Mouse (Mus musculus): ENCODE results near the gene Phgr1. TPM values are rescaled to one million over a fixed set of nuclear protein-coding genes. Genes with fewer than 3 reads are reported as not detected.

Phgr1 gene
- polyA plus RNA-seq, 1 experiment: 4.9 TPM

DNA sequence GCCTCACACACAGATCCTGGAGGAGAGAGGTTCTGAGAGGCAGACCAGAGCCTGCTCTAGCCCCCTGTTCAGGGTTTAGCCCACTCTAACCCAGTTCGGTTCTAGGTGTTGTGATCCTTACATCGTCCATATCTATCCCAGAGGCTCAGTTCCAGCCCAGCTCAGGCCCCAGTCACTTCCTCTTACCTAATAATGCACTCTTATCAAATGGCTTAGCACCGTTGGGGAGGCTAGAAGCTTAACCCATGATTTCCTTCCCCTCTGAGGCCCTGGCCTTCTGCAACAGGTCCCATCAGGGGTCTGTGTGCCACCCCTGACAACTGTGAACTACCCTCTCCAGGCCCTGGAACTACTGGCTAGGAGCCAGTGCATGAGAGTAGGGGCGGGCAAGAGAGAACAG, 43.4 kb upstream of the Phgr1 start:
- no peak overlapping the region for H3K4me3 ChIP-seq (ENCODE audit: control insufficient read depth, insufficient read depth, low read length)
- H3K27me3 ChIP-seq (ENCODE audit: control insufficient read depth, insufficient read depth, low read length): no peaks in the 10 kb centered on the region
- 37% methylated on average over 4 of the region's 4 CpGs for WGBS
- H3K27ac ChIP-seq (ENCODE audit: control insufficient read depth, insufficient read depth, low read length): 0 out of 2 replicates have a peak overlapping the region, but pooled peaks have one; percentile 63
- no peaks in the 10 kb centered on the region for H3K36me3 ChIP-seq (ENCODE audit: control insufficient read depth, insufficient read depth, low read length)
- TF ChIP-seq CTCF (IDR thresholded peaks at IDR 0.05; ENCODE audit: borderline replicate concordance, control insufficient read depth, extremely low read depth, insufficient read depth, low read length, poor library complexity): no peak
- no peak for TF ChIP-seq POLR2A (IDR thresholded peaks at IDR 0.05; ENCODE audit: control insufficient read depth, extremely low read depth, insufficient read depth, low read length, poor library complexity)
- peaks cover 42% of the 10 kb centered on the region for H3K4me1 ChIP-seq (replicated peaks; ENCODE audit: control insufficient read depth, insufficient read depth, low read length)
- DNase-seq: no peak

DNA sequence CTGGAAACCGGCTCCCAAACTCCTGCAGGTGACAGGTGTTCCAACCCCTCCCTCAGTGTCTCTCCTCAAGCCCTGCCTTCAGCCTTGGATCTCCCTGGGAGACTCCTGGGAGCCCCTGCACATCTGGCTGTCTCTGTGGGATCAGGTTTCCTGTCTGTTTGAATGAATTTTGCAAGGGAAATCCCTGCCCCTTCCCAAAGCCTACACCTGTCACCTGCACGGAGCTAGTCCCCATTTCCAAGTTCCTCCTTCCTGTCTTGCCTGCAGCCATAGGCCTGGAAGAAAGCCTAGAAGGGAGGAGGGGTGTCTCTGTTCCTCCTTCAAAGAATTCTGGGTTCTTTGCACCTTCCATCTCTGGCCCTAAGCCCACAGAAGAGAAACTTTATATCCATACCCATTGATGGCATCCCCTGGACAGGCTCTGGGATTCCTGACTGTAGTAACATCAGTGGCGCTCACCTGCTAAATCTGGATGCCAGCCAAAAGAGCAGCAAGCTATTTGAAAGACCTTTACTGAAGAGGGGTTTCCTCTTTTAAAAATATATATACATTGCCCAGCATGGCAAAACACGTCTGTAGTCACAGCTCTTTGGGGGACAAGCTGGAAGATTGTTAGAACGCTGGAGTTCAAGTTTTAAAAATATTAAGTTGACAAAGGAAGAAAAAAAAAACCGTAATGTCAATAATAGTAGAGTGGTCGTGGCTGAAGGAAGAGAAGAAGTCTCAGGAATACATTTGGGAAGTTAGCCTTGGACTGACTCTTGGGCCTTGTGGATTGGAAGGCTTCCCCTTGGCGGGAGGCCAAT, 42.5 kb upstream of the Phgr1 start:
- TF ChIP-seq CTCF (IDR thresholded peaks at IDR 0.05; ENCODE audit: borderline replicate concordance, control insufficient read depth, extremely low read depth, insufficient read depth, low read length, poor library complexity) (no peak), POLR2A (IDR thresholded peaks at IDR 0.05; ENCODE audit: control insufficient read depth, extremely low read depth, insufficient read depth, low read length, poor library complexity) (no peak)
- no peak for DNase-seq
- H3K27me3 ChIP-seq (ENCODE audit: control insufficient read depth, insufficient read depth, low read length): no peaks in the 10 kb centered on the region
- H3K4me3 ChIP-seq (ENCODE audit: control insufficient read depth, insufficient read depth, low read length): no peak overlapping the region
- 33% methylated on average over 8 of the region's 8 CpGs for WGBS
- no peak overlapping the region for H3K27ac ChIP-seq (ENCODE audit: control insufficient read depth, insufficient read depth, low read length)
- H3K36me3 ChIP-seq (ENCODE audit: control insufficient read depth, insufficient read depth, low read length): no peaks in the 10 kb centered on the region
- H3K4me1 ChIP-seq (replicated peaks; ENCODE audit: control insufficient read depth, insufficient read depth, low read length): peaks cover 42% of the 10 kb centered on the region

DNA sequence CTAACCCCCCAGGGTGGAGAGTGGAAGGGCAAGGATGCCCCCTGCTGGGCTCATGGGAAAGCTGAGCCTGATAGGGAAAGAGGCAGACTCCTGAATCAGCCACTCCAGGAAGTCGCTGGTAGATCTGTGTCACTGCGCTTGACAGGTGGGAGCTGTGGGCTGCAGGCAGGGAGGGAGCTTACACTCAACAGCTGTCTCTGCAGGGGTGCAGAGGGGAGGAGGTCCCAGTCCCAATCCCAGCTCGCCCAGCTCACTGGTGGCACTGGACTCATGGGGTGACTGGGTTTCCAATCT, 42.0 kb upstream of the Phgr1 start:
- Histone ChIP-seq H3K27ac (ENCODE audit: control insufficient read depth, insufficient read depth, low read length) (no peak overlapping the region), H3K4me1 (replicated peaks; ENCODE audit: control insufficient read depth, insufficient read depth, low read length) (peaks cover 42% of the 10 kb centered on the region), H3K27me3 (ENCODE audit: control insufficient read depth, insufficient read depth, low read length) (no peaks in the 10 kb centered on the region), H3K36me3 (ENCODE audit: control insufficient read depth, insufficient read depth, low read length) (no peaks in the 10 kb centered on the region), H3K4me3 (ENCODE audit: control insufficient read depth, insufficient read depth, low read length) (no peak overlapping the region)
- TF ChIP-seq CTCF (IDR thresholded peaks at IDR 0.05; ENCODE audit: borderline replicate concordance, control insufficient read depth, extremely low read depth, insufficient read depth, low read length, poor library complexity) (peak; percentile 79; the same call in 1 of the 2 replicates), POLR2A (IDR thresholded peaks at IDR 0.05; ENCODE audit: control insufficient read depth, extremely low read depth, insufficient read depth, low read length, poor library complexity) (no peak)
- 1% methylated on average over 3 of the region's 3 CpGs for WGBS
- DNase-seq: peak; percentile 80

DNA sequence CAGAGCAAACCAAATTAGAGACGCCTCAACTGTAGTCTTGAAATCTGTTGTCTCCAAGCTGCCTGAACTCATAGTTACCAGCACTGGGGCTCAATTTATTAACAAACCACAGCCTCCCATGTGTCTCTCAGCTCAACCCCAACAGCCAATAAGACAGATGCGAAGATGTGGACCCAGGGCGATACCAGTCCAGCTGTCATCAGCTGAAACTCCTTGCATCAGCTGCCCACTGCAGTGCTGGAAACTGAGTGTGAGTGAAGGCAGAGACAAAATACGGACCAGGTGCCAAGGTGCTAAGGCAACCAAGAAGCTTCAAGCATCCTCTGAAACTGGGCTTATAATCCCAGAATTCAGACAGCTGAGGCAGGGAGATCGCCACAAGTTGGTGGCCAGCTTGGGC, 40.6 kb upstream of the Phgr1 start:
- no peak for DNase-seq
- no peaks in the 10 kb centered on the region for H3K36me3 ChIP-seq (ENCODE audit: control insufficient read depth, insufficient read depth, low read length)
- H3K27me3 ChIP-seq (ENCODE audit: control insufficient read depth, insufficient read depth, low read length): no peaks in the 10 kb centered on the region
- H3K27ac ChIP-seq (ENCODE audit: control insufficient read depth, insufficient read depth, low read length): no peak overlapping the region
- TF ChIP-seq POLR2A (IDR thresholded peaks at IDR 0.05; ENCODE audit: control insufficient read depth, extremely low read depth, insufficient read depth, low read length, poor library complexity) (no peak), CTCF (IDR thresholded peaks at IDR 0.05; ENCODE audit: borderline replicate concordance, control insufficient read depth, extremely low read depth, insufficient read depth, low read length, poor library complexity) (no peak)
- 98% methylated on average over 5 of the region's 5 CpGs for WGBS
- peaks cover 35% of the 10 kb centered on the region for H3K4me1 ChIP-seq (replicated peaks; ENCODE audit: control insufficient read depth, insufficient read depth, low read length)
- no peak overlapping the region for H3K4me3 ChIP-seq (ENCODE audit: control insufficient read depth, insufficient read depth, low read length)

DNA sequence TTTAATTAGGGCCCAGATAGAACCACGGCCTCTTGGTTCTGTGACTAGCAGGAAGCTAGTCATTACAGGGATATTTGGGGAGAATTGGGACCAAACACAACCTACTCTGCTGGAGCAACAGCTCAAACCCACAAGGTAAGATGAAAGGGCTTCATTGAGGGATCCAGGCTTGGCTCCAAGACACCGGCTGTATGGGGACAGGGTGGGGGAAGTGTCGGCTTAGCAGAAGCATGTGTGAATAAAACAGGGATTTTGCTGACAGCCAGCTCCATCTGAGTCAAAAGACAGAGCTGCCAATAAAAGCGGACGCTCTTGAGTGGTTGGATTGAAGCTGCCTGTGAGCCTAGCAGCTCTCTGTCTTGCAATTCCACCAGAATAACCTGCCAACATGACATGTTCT, 39.2 kb upstream of the Phgr1 start:
- H3K27ac ChIP-seq (ENCODE audit: control insufficient read depth, insufficient read depth, low read length): no peak overlapping the region
- no peaks in the 10 kb centered on the region for H3K27me3 ChIP-seq (ENCODE audit: control insufficient read depth, insufficient read depth, low read length)
- DNase-seq: no peak
- 91% methylated on average over 5 of the region's 5 CpGs for WGBS
- no peak overlapping the region for H3K4me3 ChIP-seq (ENCODE audit: control insufficient read depth, insufficient read depth, low read length)
- H3K36me3 ChIP-seq (ENCODE audit: control insufficient read depth, insufficient read depth, low read length): no peaks in the 10 kb centered on the region
- no peak for TF ChIP-seq CTCF (IDR thresholded peaks at IDR 0.05; ENCODE audit: borderline replicate concordance, control insufficient read depth, extremely low read depth, insufficient read depth, low read length, poor library complexity)
- TF ChIP-seq POLR2A (IDR thresholded peaks at IDR 0.05; ENCODE audit: control insufficient read depth, extremely low read depth, insufficient read depth, low read length, poor library complexity): no peak
- H3K4me1 ChIP-seq (replicated peaks; ENCODE audit: control insufficient read depth, insufficient read depth, low read length): peaks cover 23% of the 10 kb centered on the region

DNA sequence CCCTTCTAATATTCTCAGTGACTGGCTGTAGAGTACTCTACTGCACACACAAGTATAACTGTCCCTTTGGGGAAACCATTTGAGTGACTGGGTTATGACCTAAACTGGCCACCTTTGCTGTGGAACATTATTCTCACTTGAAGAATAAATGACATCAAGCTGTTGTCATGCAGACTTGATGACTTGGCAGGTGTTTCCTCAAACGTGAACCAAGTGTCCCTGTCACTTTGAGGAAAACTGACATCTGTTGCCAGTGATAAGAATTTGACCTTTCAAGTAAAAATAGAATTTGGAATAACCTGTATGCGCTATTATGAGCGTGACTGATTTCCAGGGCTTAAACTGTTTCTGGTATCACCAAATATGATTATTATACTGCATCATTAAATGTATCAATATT, 32.2 kb upstream of the Phgr1 start:
- WGBS: 37% methylated on average over 3 of the region's 3 CpGs
- peaks cover 11% of the 10 kb centered on the region for H3K4me1 ChIP-seq (replicated peaks; ENCODE audit: control insufficient read depth, insufficient read depth, low read length)
- no peak for DNase-seq
- H3K36me3 ChIP-seq (ENCODE audit: control insufficient read depth, insufficient read depth, low read length): no peaks in the 10 kb centered on the region
- no peaks in the 10 kb centered on the region for H3K27me3 ChIP-seq (ENCODE audit: control insufficient read depth, insufficient read depth, low read length)
- TF ChIP-seq CTCF (IDR thresholded peaks at IDR 0.05; ENCODE audit: borderline replicate concordance, control insufficient read depth, extremely low read depth, insufficient read depth, low read length, poor library complexity) (no peak), POLR2A (IDR thresholded peaks at IDR 0.05; ENCODE audit: control insufficient read depth, extremely low read depth, insufficient read depth, low read length, poor library complexity) (no peak)
- H3K4me3 ChIP-seq (ENCODE audit: control insufficient read depth, insufficient read depth, low read length): no peak overlapping the region
- H3K27ac ChIP-seq (ENCODE audit: control insufficient read depth, insufficient read depth, low read length): no peak overlapping the region
